Mouse (Mus musculus) thymus, adult 2 months (tissue): ENCODE measurements around the gene Ccdc151. TPM values are rescaled to one million over a fixed set of nuclear protein-coding genes. Genes with fewer than 3 reads are reported as not detected.

Experiments used
- DNase-seq: peaks from one replicate; pipeline ENCODE4 v3.0.0; 2021
- H3K27ac ChIP-seq: fragments of 200-500 bp; 2 replicates; pipeline ENCODE4 v1.5.1; 2012; ENCODE audit warnings: low read length, control low read depth; ENCODE audit not compliant: control insufficient read depth, insufficient read depth
- H3K27me3 ChIP-seq: fragments of 200-500 bp; 2 replicates; pipeline ENCODE4 v1.6.1; 2012; ENCODE audit warnings: mild to moderate bottlenecking, low read length, moderate library complexity, mixed read lengths; ENCODE audit not compliant: control insufficient read depth, insufficient read depth
- H3K36me3 ChIP-seq: fragments of 200-500 bp; 2 replicates; pipeline ENCODE4 v1.6.1; 2012; ENCODE audit warnings: mild to moderate bottlenecking, low read length, moderate library complexity; ENCODE audit not compliant: control insufficient read depth, insufficient read depth
- H3K4me1 ChIP-seq: fragments of 200-500 bp; replicated peaks from 2 replicates; pipeline ENCODE4 v1.6.1; 2012; ENCODE audit warnings: low read length; ENCODE audit not compliant: control insufficient read depth, insufficient read depth
- H3K4me3 ChIP-seq: fragments of 200-500 bp; 2 replicates; pipeline ENCODE4 v1.5.1; 2012; ENCODE audit warnings: mild to moderate bottlenecking, low read length, control low read depth, moderate library complexity; ENCODE audit not compliant: control insufficient read depth, insufficient read depth
- CTCF ChIP-seq: fragments of 200-500 bp; IDR thresholded peaks from 2 replicates; pipeline ENCODE4 v1.5.1; 2012; ENCODE audit warnings: mild to moderate bottlenecking, control low read depth, low read length, moderate library complexity, borderline replicate concordance; ENCODE audit not compliant: control insufficient read depth, poor library complexity, insufficient read depth; ENCODE audit errors: extremely low read depth
- POLR2A ChIP-seq: fragments of 200-500 bp; IDR thresholded peaks from 2 replicates; pipeline ENCODE4 v1.6.1; 2012; ENCODE audit warnings: mild to moderate bottlenecking, low read length, control low read depth, moderate library complexity; ENCODE audit not compliant: control insufficient read depth, poor library complexity, insufficient read depth; ENCODE audit errors: extremely low read depth
- WGBS: fragments of 180-500 bp; shearing (Covaris S2); methylation state at CpG from one replicate; pipeline ENCODE4 v1.1.7; 2018; 5-methylcytosine and 5-hydroxymethylcytosine counted together
- polyA plus RNA-seq: library from polyadenylated mRNA; depleted of rRNA; stranded (reverse); fragments of >200 nt; gene quantifications from 2 replicates; pipeline ENCODE4 v1.2.3, GENCODE M21; 2012

The Ccdc151 gene
- polyA plus RNA-seq, 1 experiment: 0.11 TPM

GRCm38 (mm10) chr9:21960558-21961208, 41.8 kb downstream of the Ccdc151 start:
- TF ChIP-seq CTCF (no peak), POLR2A (no peak)
- Histone ChIP-seq H3K36me3 (no peaks in the 10 kb centered on the region), H3K4me3 (no peak overlapping the region), H3K27ac (no peak overlapping the region), H3K27me3 (peaks cover 10% of the 10 kb centered on the region; the same call in 1 of the 2 replicates), H3K4me1 (peaks cover 20% of the 10 kb centered on the region)
- 86% methylated on average over 26 of the region's 26 CpGs for WGBS
- DNase-seq: no peak

DNA sequence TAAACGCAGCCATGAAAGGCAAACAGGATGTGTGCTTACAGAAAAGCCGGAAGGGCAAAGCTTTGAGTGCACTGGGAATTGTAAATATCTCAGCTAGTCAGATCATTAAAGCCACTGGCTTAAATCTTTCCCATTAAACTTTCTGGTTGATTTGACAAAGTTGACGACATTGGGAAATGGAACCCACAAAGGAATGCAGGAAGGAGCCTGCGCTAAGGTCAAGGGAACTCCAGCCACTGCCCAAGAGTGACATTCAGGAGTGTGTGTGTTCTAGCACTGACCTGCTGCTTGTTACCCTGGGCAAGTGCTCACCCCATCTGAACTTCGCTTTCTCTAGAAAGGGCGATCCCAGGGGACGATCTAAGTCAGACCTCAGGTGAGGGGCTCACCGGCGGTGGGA, 42.3 kb downstream of the Ccdc151 start:
- TF ChIP-seq CTCF: no peak
- TF ChIP-seq POLR2A: no peak
- DNase-seq: no peak
- Histone ChIP-seq H3K36me3 (no peaks in the 10 kb centered on the region), H3K4me1 (peaks cover 20% of the 10 kb centered on the region), H3K27ac (no peak overlapping the region), H3K4me3 (no peak overlapping the region), H3K27me3 (peaks cover 10% of the 10 kb centered on the region; the same call in 1 of the 2 replicates)
- WGBS: 91% methylated on average over 9 of the region's 9 CpGs

DNA sequence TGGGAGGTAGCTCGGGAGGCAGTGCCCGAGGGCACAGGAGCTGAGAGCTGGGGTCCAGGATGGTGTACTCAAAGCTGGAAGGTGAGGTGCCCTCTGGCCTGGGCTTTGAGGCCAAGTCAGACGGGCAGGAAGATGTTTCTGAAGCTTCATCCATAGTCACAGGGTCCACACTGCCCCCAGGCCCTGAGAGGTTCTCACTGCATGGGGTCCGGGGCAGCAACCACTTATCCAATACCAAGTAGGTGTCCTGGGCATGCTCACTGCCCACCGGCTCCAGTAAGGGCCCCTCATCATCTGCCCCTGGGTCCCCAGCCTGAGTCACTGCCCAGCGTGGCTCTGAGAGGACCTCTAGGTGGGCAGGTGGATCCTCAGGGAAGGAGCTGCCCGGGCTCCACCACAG, 43.2 kb downstream of the Ccdc151 start:
- H3K27ac ChIP-seq: no peak overlapping the region
- H3K27me3 ChIP-seq: peaks cover 10% of the 10 kb centered on the region; the same call in 1 of the 2 replicates
- no peak overlapping the region for H3K4me3 ChIP-seq
- no peak for TF ChIP-seq CTCF
- no peak for TF ChIP-seq POLR2A
- no peak for DNase-seq
- no peaks in the 10 kb centered on the region for H3K36me3 ChIP-seq
- 91% methylated on average over 7 of the region's 7 CpGs for WGBS
- H3K4me1 ChIP-seq: peaks cover 20% of the 10 kb centered on the region

DNA sequence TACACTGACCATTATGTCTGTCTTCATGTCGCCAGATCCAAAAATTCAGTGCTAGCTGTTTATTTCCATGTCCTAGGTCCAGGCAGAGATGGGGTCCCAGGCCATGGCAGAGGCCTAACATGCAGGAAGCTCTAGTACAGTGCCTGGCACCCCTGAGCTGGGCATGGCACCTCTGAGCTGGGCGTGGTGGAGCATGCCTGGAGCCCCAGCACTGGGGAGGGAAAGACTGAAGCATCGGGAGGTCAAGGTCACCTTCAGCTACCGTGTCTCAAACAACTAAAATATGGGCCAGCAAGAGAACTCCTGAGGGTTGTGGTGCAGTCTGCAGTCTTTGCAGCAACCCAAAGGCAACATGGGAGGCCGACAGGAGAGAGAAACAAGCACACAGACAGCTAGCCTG, 44.1 kb downstream of the Ccdc151 start:
- Histone ChIP-seq H3K27ac (no peak overlapping the region), H3K4me1 (peaks cover 20% of the 10 kb centered on the region), H3K36me3 (no peaks in the 10 kb centered on the region), H3K4me3 (no peak overlapping the region), H3K27me3 (peaks cover 10% of the 10 kb centered on the region; the same call in 1 of the 2 replicates)
- 89% methylated on average over 5 of the region's 5 CpGs for WGBS
- DNase-seq: no peak
- no peak for TF ChIP-seq POLR2A
- TF ChIP-seq CTCF: no peak

DNA sequence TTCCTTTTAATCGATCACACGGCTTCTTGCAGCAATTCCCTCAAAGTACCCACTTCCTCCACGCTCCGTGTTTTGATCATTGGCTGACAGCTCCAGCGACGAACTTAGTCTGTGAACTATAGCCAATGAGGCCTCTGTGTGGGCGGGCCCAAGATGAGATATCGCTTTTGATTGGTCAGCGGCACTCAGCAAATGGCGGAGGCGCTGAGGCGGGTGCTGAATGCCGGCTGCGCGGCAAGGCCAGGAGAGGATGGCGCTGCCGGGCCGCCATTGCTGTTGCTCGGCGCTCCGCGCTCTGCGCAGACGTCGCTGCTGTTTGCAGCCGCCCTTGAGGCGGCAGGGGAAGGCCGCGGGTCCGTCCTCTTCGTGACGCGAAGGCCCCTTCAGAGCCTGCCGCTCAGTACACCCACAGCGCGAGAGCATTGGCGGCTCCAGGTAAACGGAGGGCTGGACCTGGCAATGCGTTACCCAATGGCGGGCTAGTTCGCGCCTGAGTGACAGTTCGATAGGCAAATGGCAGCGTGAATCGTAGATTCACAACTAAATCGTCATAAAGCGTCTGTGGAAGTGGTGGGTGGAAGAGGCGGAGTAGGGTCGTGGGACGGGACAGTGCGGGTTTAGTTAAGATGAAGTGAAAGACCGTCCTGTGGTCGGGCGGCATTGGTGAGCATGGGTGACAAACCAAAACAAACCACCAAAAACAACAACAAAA, 46.7 kb downstream of the Ccdc151 start, which contains the start of gene Swsap1:
TSS of gene Swsap1 (plus strand) at position 186 of the 712 bp plus-strand sequence.
- H3K4me3 ChIP-seq: peak within 1 kb of the TSS; percentile 67
- under 1% methylated on average over 54 of the region's 54 CpGs for WGBS
- H3K27ac ChIP-seq: peak within 1 kb of the TSS; percentile 67
- peak; percentile 99 for DNase-seq
- TF ChIP-seq POLR2A (peak; percentile 43; the same call in 1 of the 2 replicates), CTCF (no peak; the same call in 1 of the 2 replicates)
- no peaks in the 10 kb centered on the region; the same call in 1 of the 2 replicates for H3K27me3 ChIP-seq
- 0 out of 2 replicates have a peak, but pooled peaks cover 3% of the 10 kb centered on the region for H3K4me1 ChIP-seq
- no peaks in the 10 kb centered on the region for H3K36me3 ChIP-seq

DNA sequence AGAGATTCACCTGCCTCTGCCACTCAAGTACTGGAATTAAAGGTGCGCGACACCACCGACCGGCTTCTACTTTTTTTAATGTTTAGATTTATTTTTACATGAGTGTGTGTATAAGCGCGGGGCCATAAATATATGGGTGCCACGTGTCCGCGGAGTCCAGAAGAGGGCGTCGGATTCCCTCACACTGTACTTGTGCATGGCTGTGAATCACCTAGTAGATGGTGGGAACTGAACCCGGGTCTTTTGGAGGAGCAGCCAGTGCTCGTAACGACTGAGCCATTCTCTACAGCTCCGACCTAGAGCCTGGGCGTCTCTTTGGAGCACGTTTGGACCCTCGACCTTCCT, 47.2 kb downstream of the Ccdc151 start:
- Histone ChIP-seq H3K27me3 (no peaks in the 10 kb centered on the region), H3K4me3 (peak overlapping the region; percentile 67), H3K27ac (peak overlapping the region; percentile 67; the same call in 1 of the 2 replicates), H3K36me3 (no peaks in the 10 kb centered on the region), H3K4me1 (0 out of 2 replicates have a peak, but pooled peaks cover 3% of the 10 kb centered on the region)
- under 1% methylated on average over 18 of the region's 18 CpGs for WGBS
- DNase-seq: no peak
- TF ChIP-seq CTCF: no peak
- TF ChIP-seq POLR2A: no peak
